Mouse (Mus musculus): ENCODE data around the gene Rfx6. TPM values are rescaled to one million over a fixed set of nuclear protein-coding genes. Genes with fewer than 3 reads are reported as not detected.

Rfx6 gene
- polyA plus RNA-seq, 1 experiment from 2014 or later = not detected

DNA sequence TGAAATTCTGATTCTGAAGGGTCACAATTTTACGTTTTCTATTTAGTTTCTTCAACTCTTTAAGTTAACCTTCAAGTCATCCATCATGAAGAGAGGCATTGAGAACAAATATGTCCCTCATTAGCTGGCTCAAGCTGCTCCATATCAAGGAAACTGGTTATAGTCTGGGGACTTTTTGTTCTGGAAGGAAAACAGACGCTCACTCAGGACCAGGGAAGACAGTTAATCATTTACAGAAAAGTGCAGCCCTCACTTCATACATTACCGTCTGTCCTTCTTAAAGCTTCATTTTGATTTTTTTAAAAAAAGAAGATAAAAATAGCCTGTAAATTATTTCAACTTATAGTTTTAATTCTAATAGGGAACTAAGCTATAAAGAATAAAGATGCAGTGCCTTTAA lies 43.3 kb downstream of the Rfx6 start:
- no peak overlapping the region for H3K9ac ChIP-seq (replicated peaks; ENCODE audit: low read length)
- H3K36me3 ChIP-seq (ENCODE audit: control insufficient read depth, insufficient read depth, low read length) = no peaks in the 10 kb centered on the region
- H3K4me1 ChIP-seq (ENCODE audit: control insufficient read depth, insufficient read depth, low read length) = no peaks in the 10 kb centered on the region
- DNase-seq (no peak), ATAC-seq (ENCODE audit: low FRiP score, low TSS enrichment) (no peak)
- H3K4me3 ChIP-seq (replicated peaks; ENCODE audit: low read depth, low read length) = no peak overlapping the region
- H3K4me2 ChIP-seq (ENCODE audit: low read length) = no peak overlapping the region
- no peaks in the 10 kb centered on the region for H3K27me3 ChIP-seq (ENCODE audit: control insufficient read depth, insufficient read depth, low read length)
- no peak overlapping the region for H3K27ac ChIP-seq (replicated peaks; ENCODE audit: low read depth, low read length)
- H3K9me3 ChIP-seq (ENCODE audit: control insufficient read depth, low read length) = no peaks in the 10 kb centered on the region
- 83% methylated on average over 3 of the region's 3 CpGs for WGBS

- DNase-seq = no peak
- no peaks in the 10 kb centered on the region for H3K9me3 ChIP-seq (ENCODE audit: control insufficient read depth, low read length)
- ATAC-seq (ENCODE audit: low FRiP score, low TSS enrichment) = no peak
- no peak overlapping the region for H3K27ac ChIP-seq (replicated peaks; ENCODE audit: low read depth, low read length)
- no peaks in the 10 kb centered on the region for H3K4me1 ChIP-seq (ENCODE audit: control insufficient read depth, insufficient read depth, low read length)
- WGBS = 88% methylated on average over 5 of the region's 5 CpGs
- H3K36me3 ChIP-seq (ENCODE audit: control insufficient read depth, insufficient read depth, low read length) = no peaks in the 10 kb centered on the region
- H3K4me3 ChIP-seq (replicated peaks; ENCODE audit: low read depth, low read length) = no peak overlapping the region
- H3K27me3 ChIP-seq (ENCODE audit: control insufficient read depth, insufficient read depth, low read length) = no peaks in the 10 kb centered on the region
- no peak overlapping the region for H3K4me2 ChIP-seq (ENCODE audit: low read length)
- no peak overlapping the region for H3K9ac ChIP-seq (replicated peaks; ENCODE audit: low read length)
Observed at GRCm38 (mm10) chr10:51761436-51761835, 83.9 kb downstream of the Rfx6 start.

- no peak for ATAC-seq (ENCODE audit: low FRiP score, low TSS enrichment)
- WGBS = 93% methylated on average over 2 of the region's 2 CpGs
- H3K27me3 ChIP-seq (ENCODE audit: control insufficient read depth, insufficient read depth, low read length) = no peaks in the 10 kb centered on the region
Observed at GRCm38 (mm10) chr10:51763241-51763640, 85.7 kb downstream of the Rfx6 start.

GRCm38 (mm10) chr10:51768445-51768844 lies 90.9 kb downstream of the Rfx6 start:
- Histone ChIP-seq H3K4me2 (ENCODE audit: low read length) (no peak overlapping the region), H3K9ac (replicated peaks; ENCODE audit: low read length) (no peak overlapping the region), H3K27me3 (ENCODE audit: control insufficient read depth, insufficient read depth, low read length) (no peaks in the 10 kb centered on the region), H3K36me3 (ENCODE audit: control insufficient read depth, insufficient read depth, low read length) (no peaks in the 10 kb centered on the region), H3K9me3 (ENCODE audit: control insufficient read depth, low read length) (no peaks in the 10 kb centered on the region), H3K27ac (replicated peaks; ENCODE audit: low read depth, low read length) (no peak overlapping the region), H3K4me3 (replicated peaks; ENCODE audit: low read depth, low read length) (no peak overlapping the region), H3K4me1 (ENCODE audit: control insufficient read depth, insufficient read depth, low read length) (no peaks in the 10 kb centered on the region)
- 71% methylated on average over 5 of the region's 5 CpGs for WGBS
- ATAC-seq (ENCODE audit: low FRiP score, low TSS enrichment) (no peak), DNase-seq (no peak)

More at GRCm38 (mm10) chr10:51763241-51763640, 85.7 kb downstream of the Rfx6 start:
- no peak overlapping the region for H3K4me3 ChIP-seq (replicated peaks; ENCODE audit: low read depth, low read length)
- no peak overlapping the region for H3K27ac ChIP-seq (replicated peaks; ENCODE audit: low read depth, low read length)
- no peak for DNase-seq
- H3K4me2 ChIP-seq (ENCODE audit: low read length) = no peak overlapping the region
- no peaks in the 10 kb centered on the region for H3K9me3 ChIP-seq (ENCODE audit: control insufficient read depth, low read length)
- H3K9ac ChIP-seq (replicated peaks; ENCODE audit: low read length) = no peak overlapping the region
- H3K36me3 ChIP-seq (ENCODE audit: control insufficient read depth, insufficient read depth, low read length) = no peaks in the 10 kb centered on the region
- no peaks in the 10 kb centered on the region for H3K4me1 ChIP-seq (ENCODE audit: control insufficient read depth, insufficient read depth, low read length)

GRCm38 (mm10) chr10:51769252-51769651 lies 91.7 kb downstream of the Rfx6 start:
- 73% methylated on average over 7 of the region's 7 CpGs for WGBS
- Histone ChIP-seq H3K27ac (replicated peaks; ENCODE audit: low read depth, low read length) (no peak overlapping the region), H3K9me3 (ENCODE audit: control insufficient read depth, low read length) (no peaks in the 10 kb centered on the region), H3K27me3 (ENCODE audit: control insufficient read depth, insufficient read depth, low read length) (no peaks in the 10 kb centered on the region), H3K4me1 (ENCODE audit: control insufficient read depth, insufficient read depth, low read length) (no peaks in the 10 kb centered on the region), H3K4me2 (ENCODE audit: low read length) (no peak overlapping the region), H3K36me3 (ENCODE audit: control insufficient read depth, insufficient read depth, low read length) (no peaks in the 10 kb centered on the region), H3K4me3 (replicated peaks; ENCODE audit: low read depth, low read length) (no peak overlapping the region), H3K9ac (replicated peaks; ENCODE audit: low read length) (no peak overlapping the region)
- no peak for DNase-seq
- no peak for ATAC-seq (ENCODE audit: low FRiP score, low TSS enrichment)

GRCm38 (mm10) chr10:51779648-51780047 lies 102.1 kb downstream of the Rfx6 start:
- no peaks in the 10 kb centered on the region for H3K4me1 ChIP-seq (ENCODE audit: control insufficient read depth, insufficient read depth, low read length)
- H3K9ac ChIP-seq (replicated peaks; ENCODE audit: low read length) = no peak overlapping the region
- DNase-seq (peak; percentile 68), ATAC-seq (ENCODE audit: low FRiP score, low TSS enrichment) (no peak)
- no peaks in the 10 kb centered on the region for H3K36me3 ChIP-seq (ENCODE audit: control insufficient read depth, insufficient read depth, low read length)
- H3K27me3 ChIP-seq (ENCODE audit: control insufficient read depth, insufficient read depth, low read length) = no peaks in the 10 kb centered on the region
- H3K9me3 ChIP-seq (ENCODE audit: control insufficient read depth, low read length) = no peaks in the 10 kb centered on the region
- no peak overlapping the region for H3K4me3 ChIP-seq (replicated peaks; ENCODE audit: low read depth, low read length)
- no peak overlapping the region for H3K4me2 ChIP-seq (ENCODE audit: low read length)
- WGBS = 79% methylated on average over 2 of the region's 2 CpGs
- no peak overlapping the region for H3K27ac ChIP-seq (replicated peaks; ENCODE audit: low read depth, low read length)

Other genes with a start within 250 kb of the Rfx6 start
- gene Gm49339, start 197.1 kb upstream of the Rfx6 start, polyA plus RNA-seq (2014; fragmentation: Nextera tagmentation; extraction: Ambion mirVana) = not detected in 2 replicates
- 0.12 and 0.71 TPM in 2 replicates for gene Lilr4b, start 197.1 kb upstream of the Rfx6 start, polyA plus RNA-seq (2014; fragmentation: Nextera tagmentation; extraction: Ambion mirVana)
- 3.4 TPM in 1 of 2 replicates, not detected in the other for gene Lilrb4a, start 186.8 kb upstream of the Rfx6 start, polyA plus RNA-seq (2014; fragmentation: Nextera tagmentation; extraction: Ambion mirVana)
- gene Fam162b, start 87.2 kb upstream of the Rfx6 start, polyA plus RNA-seq (2014; fragmentation: Nextera tagmentation; extraction: Ambion mirVana) = 1.5 and 2.6 TPM in 2 replicates
- gene Gprc6a, start 46.3 kb upstream of the Rfx6 start, polyA plus RNA-seq (2014; fragmentation: Nextera tagmentation; extraction: Ambion mirVana) = not detected in 2 replicates

All from midbrain, embryonic 14.5 days (tissue).